Mouse (Mus musculus): ENCODE measurements at regions not wholly inside any gene's neighbourhood (a gene's known extent, or its start where the extent isn't known, plus 50 kb on each side); places are given as distances from the start of the nearest gene placed in this dataset.
A peak's percentile ranks its signal among the peaks of the same experiment; 100 is the strongest.
"Not testable (repeated sequence)": the region's sequence is repeated elsewhere in the genome, so short reads cannot be mapped to it uniquely, and the experiment has no call there.

GRCm38 (mm10) chr13:52262949-52263550 is 268.0 kb downstream of the Diras2 start:
- DNase-seq (ENCODE audit: low read depth, low spot score): peak; percentile 55

DNA sequence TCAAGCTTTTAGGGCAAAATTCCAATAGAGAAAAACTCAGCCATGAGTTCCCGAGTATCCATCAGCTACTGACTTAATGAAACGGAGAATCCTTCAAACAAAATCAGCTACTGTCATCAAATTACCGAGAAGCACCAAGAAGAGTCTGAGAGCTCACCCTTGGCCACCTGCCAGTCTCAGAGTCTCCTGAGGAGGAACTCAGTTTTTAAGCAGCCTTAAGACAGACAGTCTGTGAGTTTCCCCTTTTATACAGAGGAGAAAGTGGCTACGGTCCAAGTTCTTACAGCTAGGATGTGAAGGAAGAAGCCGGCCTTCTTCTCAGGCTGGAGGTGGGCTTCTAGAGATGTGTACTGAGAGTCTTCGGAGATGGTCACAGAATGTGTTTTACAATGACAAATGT is 262.8 kb downstream of the Diras2 start:
- DNase-seq (ENCODE audit: low read depth, low spot score): peak; percentile 61

- DNase-seq (ENCODE audit: low read depth, low spot score): peak; percentile 89
Observed at GRCm38 (mm10) chr13:52273502-52274246, 257.4 kb downstream of the Diras2 start.

GRCm38 (mm10) chr13:52275196-52275595 is 255.9 kb downstream of the Diras2 start:
- DNase-seq (ENCODE audit: low read depth, low spot score): peak; percentile 72

DNA sequence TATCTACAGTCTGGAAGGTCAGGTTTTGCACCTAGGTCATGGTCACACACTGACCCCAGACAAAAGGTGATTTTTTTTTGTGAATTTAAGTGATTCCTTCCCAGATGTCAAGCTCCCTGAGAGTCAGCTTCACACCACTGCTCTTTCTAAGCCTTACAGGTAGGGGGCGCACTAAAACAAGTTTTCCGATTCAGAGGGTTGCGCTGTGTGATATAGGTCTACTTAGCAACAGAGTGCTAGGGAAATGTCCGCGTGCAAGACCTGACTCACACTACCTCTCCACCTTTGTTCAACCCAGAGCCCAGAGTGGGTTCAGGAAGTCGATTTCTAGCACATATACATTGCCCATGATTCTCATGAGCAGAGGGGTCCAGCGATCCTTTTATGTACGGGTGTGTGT is 255.4 kb downstream of the Diras2 start:
- DNase-seq (ENCODE audit: low read depth, low spot score): peak; percentile 86

DNA sequence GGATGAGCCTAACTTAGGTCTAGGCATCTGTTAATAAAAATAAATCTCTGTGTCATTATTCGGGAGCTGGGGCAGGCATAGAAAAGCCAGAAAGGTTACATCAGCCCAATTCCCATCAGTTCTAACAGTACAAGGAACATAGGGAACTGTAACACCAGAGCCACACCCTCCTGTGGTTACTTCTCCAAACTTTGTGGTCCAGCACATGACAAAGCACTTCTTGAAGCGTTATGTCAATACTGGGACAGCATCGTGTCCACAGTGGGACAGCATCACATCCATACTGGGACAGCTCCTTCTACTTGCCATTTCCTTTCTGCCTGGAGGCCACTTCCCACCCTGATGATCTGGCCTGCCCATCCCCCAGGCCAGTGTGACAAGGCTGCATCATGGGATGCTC is 253.9 kb downstream of the Diras2 start:
- no peak for DNase-seq (ENCODE audit: low read depth, low spot score)

DNA sequence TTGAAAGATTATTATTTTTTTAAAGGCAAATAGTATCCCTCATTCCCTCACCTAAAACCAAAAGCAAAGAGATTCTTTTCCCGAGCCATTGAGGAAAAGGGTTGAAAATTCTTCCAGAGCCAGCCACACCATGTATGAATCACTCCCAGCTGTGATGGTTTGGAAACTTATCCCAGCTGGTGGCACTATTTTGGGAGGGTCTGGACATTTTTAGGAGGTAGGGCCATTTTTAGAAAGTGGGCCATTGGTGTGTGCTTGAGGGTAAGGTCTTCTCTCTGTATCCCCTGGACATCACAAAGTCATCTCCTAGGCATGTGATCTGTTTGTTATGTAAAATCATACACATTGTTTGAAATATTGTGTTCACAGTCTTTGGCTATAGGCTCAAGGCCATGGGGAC is 252.2 kb downstream of the Diras2 start:
- peak; percentile 60 for DNase-seq (ENCODE audit: low read depth, low spot score)

- DNase-seq (ENCODE audit: low read depth, low spot score): no peak
Observed at GRCm38 (mm10) chr13:52279281-52279969, 251.7 kb downstream of the Diras2 start.

- no peak for DNase-seq (ENCODE audit: low read depth, low spot score)
Observed at GRCm38 (mm10) chr13:52279970-52280348, 251.1 kb downstream of the Diras2 start.

GRCm38 (mm10) chr13:52281271-52281670 is 249.8 kb downstream of the Diras2 start:
- DNase-seq (ENCODE audit: low read depth, low spot score): no peak

DNA sequence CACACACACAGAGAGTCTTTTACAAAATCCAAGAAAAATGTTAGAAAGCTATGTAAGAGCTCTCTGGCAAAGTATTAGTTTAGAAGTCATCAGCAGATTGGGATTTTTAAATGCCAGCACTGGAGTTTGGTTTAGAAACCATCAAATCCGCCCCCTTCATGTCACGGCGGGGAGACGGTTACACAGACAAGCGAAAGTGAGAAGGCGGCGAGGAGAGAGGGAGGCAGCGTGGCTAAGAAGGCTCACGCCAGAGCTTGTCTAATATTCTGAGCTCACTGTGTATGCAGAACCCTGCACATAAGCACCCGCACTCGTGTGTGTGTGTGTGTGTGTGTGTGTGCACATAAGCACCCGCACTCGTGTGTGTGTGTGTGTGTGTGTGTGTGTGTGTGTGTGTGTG is 248.6 kb downstream of the Diras2 start:
- DNase-seq (ENCODE audit: low read depth, low spot score): peak; percentile 87

- DNase-seq (ENCODE audit: low read depth, low spot score): no peak
Observed at GRCm38 (mm10) chr13:52283456-52283855, 247.6 kb downstream of the Diras2 start.

DNA sequence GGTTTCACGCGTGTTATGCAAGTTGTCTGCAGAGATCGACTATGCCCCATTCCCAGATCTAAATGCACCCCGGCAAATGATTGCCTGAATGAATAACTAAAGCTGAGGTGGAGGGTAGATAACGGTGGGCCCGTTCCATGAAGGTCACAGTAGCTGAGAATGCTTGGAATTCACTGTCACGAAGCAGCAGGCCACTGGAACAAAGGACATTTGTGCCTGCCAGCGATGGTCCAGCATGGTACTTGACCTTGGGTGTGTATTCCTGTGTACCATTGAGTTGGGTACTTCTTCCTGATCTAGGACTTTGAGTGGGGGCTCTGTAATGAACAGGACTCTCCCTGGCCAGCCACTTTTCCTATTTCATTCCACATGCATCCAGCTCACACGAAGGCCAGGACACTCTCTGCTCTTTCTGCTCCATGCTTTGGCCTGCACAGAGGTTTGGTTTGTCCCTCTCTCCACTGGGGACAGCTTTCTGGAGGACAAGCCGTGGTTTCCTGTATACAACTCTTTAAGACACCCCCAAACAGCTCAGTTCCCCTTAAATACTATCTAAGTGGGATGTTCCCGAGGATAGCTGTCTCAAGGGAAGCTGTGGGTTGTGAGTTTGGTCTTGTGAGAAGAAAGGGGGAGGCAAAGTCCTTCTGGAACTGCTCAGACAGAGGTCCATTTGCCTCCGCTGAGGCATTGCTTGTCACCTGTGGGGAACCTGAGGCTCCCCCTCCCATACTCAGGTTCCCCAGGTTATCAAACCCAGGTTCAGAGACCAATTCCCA is 246.9 kb downstream of the Diras2 start:
- peak; percentile 56 for DNase-seq (ENCODE audit: low read depth, low spot score)

GRCm38 (mm10) chr13:52288400-52288799 is 242.7 kb downstream of the Diras2 start:
- DNase-seq (ENCODE audit: low read depth, low spot score): peak; percentile 26

- DNase-seq (ENCODE audit: low read depth, low spot score): no peak
Observed at GRCm38 (mm10) chr13:52295847-52296246, 235.2 kb downstream of the Diras2 start.

DNA sequence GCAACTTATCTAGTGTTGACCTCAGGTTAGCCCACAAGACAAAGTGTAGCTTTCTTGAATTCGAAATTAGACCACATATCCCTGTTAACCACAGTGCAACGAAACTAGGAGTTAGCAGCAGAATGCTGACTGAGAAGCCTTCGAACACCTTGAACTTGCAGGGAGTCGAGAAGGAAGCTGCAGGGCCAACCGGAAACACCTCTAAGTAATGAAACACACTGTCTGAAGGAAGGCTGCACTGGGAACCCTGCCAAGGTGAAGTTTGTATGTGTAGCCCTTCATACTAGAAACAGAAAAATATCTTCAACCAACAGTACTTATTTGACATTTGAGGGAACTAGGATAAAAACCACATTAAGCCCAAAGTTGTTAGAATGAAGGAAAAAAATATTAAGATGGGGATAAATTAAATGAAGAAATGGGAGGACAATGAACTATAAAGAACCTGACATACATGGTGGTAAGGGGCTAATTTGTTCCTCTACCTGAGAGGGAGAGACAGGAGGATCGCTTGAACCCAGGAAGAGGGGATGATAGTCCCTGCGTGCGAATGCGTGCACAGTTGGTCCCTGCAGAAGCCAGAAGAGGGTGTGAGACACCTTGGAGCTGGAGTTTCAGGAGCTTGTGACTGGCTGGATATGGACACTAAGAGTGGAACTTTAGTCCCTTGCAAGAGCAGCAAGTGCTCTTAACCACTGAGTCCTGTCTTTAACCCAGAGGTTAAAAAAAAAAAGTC is 234.4 kb downstream of the Diras2 start:
- peak; percentile 28 for DNase-seq (ENCODE audit: low read depth, low spot score)

GRCm38 (mm10) chr13:52297277-52297623 is 233.8 kb downstream of the Diras2 start:
- no peak for DNase-seq (ENCODE audit: low read depth, low spot score)

GRCm38 (mm10) chr13:52298362-52298761 is 232.7 kb downstream of the Diras2 start:
- no peak for DNase-seq (ENCODE audit: low read depth, low spot score)

- not testable (repeated sequence) for DNase-seq (ENCODE audit: low read depth, low spot score)
Observed at GRCm38 (mm10) chr13:52305328-52305727, 225.8 kb downstream of the Diras2 start.

- DNase-seq (ENCODE audit: low read depth, low spot score): peak; percentile 82
Observed at GRCm38 (mm10) chr13:52306783-52307440, 224.2 kb downstream of the Diras2 start.

GRCm38 (mm10) chr13:52310954-52311353 is 220.1 kb downstream of the Diras2 start:
- DNase-seq (ENCODE audit: low read depth, low spot score): no peak

Data from brain, adult 2 months (tissue).